Comparison of ENCODE assay signal across 23 mouse cellular contexts in the genomic region with DNA sequence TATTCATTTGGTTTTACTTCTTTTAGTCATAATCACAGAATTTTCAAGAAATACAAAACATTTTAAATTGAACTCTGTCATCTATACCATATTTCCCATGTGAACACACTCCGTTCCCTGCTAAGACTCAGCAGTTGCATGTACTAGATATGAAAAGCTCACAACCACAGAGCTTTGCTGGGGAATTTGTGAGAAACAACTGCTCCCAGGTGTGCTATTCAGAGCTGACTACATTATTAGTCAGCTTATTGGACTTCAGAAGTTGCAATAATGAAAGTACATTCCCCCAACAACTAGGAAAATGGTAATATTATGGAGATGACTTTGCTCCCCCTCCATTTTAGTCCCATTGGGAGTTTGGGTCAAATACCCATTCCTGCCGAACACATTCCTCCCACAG.
"Had no signal": no experiment of that assay in that cellular context is flagged by ENCODE, and none has a peak within 500 bp of the region (broad histone marks: within the 10 kb centered on the region; RNA-seq: fewer than 3 reads in every experiment).

No protein-coding gene starts in this region.

- H3K9me3 ChIP-seq: heart, embryonic 13.5 days; heart, embryonic 15.5 days; limb, embryonic 13.5 days; limb, embryonic 15.5 days; liver, embryonic 12.5 days had no signal

- ATAC-seq: hindbrain, embryonic 16.5 days; intestine, embryonic 16.5 days; liver, embryonic 12.5 days had no signal

- H3K4me2 ChIP-seq: heart, embryonic 11.5 days; heart, embryonic 13.5 days; heart, embryonic 15.5 days; hindbrain, embryonic 14.5 days; limb, embryonic 13.5 days; limb, embryonic 15.5 days; liver, embryonic 12.5 days had no signal

- DNase-seq: gastrocnemius, postnatal 14 days; gastrocnemius, postnatal 36 days; heart, adult 11 months; heart, adult 2 months; heart, postnatal 14 days; heart, postnatal 36 days; kidney, adult 11 months; kidney, adult 2 months; kidney, adult 9 months; kidney, postnatal 10 days; kidney, postnatal 25 days; layer of hippocampus, adult 9-11 months; layer of hippocampus, postnatal 36 days; left cerebral cortex, postnatal 4 days had no signal

- H3K27me3 ChIP-seq: heart, embryonic 13.5 days; heart, embryonic 15.5 days; limb, embryonic 13.5 days; limb, embryonic 15.5 days; liver, embryonic 12.5 days had no signal

- H3K4me1 ChIP-seq: heart, embryonic 13.5 days; heart, embryonic 15.5 days; limb, embryonic 15.5 days; liver, embryonic 12.5 days had no signal

- H3K9ac ChIP-seq: heart, embryonic 13.5 days; heart, embryonic 15.5 days; hindbrain, embryonic 14.5 days; limb, embryonic 13.5 days; limb, embryonic 15.5 days; liver, embryonic 12.5 days had no signal

- H3K4me3 ChIP-seq: heart, adult 2 months; heart, embryonic 13.5 days; heart, embryonic 15.5 days; limb, embryonic 13.5 days; limb, embryonic 15.5 days; liver, embryonic 12.5 days had no signal

- H3K36me3 ChIP-seq: heart, embryonic 13.5 days; heart, embryonic 15.5 days; limb, embryonic 13.5 days; limb, embryonic 15.5 days; liver, embryonic 12.5 days had no signal

- H3K27ac ChIP-seq: heart, adult 2 months; heart, embryonic 13.5 days; heart, embryonic 15.5 days; hindbrain, embryonic 14.5 days; limb, embryonic 13.5 days; limb, embryonic 15.5 days; liver, embryonic 12.5 days had no signal
